11 mouse cellular contexts compared by ENCODE assay signal in the genomic region with DNA sequence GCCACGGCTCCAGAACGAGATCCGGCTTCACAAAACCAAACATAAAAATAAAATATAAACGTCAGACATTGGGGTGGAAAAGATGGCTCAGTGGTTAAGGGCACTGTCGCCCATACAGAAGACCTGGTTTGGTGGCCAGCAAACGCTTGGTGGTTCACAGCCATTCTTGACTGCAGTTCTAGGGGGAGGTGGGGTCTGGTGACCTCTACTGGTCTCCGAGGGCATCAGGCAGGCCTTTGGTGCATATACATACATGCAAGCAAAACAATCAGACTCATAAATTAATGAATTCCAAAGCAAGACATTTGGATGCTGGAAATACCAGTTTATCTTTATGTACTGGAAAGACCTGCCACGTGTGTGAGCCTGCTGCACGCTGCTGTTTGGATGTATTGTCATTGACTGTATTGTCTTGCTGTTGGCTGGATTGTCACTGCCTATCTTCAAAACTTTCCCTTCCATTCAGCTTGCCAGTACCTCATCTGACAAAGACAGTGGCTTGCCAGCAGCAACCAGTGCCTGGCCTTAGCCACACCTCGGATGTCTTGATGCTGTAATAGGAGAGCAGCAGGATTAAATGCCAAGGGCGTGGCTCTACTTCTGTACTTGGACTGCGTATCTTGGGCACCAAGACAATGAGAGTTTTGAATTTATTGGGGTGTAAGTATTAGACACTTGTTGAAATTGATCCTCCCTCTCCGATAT. TPM values are rescaled to one million over a fixed set of nuclear protein-coding genes. Genes with fewer than 3 reads are reported as not detected.
DNase-seq lines count a peak whose midpoint lies in the region; ATAC-seq and TF ChIP-seq lines count a peak whose summit lies in the region.
"Had no signal": no experiment of that assay in that cellular context is flagged by ENCODE, and none has a peak within 500 bp of the region (broad histone marks: within the 10 kb centered on the region; RNA-seq: fewer than 3 reads in every experiment).

No protein-coding gene starts in this region.

- peak; percentile 63 for TF ChIP-seq RAD21 in CH12.LX (IDR thresholded peaks at IDR 0.05; ENCODE audit: low read depth, low read length)

- H3K9me3 ChIP-seq in intestine, postnatal 0 days (ENCODE audit: control insufficient read depth): no peaks in the 10 kb centered on the region
- H3K9me3 ChIP-seq in intestine, embryonic 16.5 days (ENCODE audit: control insufficient read depth, low read length): no peaks in the 10 kb centered on the region
- H3K9me3 ChIP-seq in CH12.LX (replicated peaks; ENCODE audit: low read length): no peaks in the 10 kb centered on the region
- no peaks in the 10 kb centered on the region for H3K9me3 ChIP-seq in midbrain, embryonic 15.5 days
- H3K9me3 ChIP-seq: lung, embryonic 15.5 days had no signal

- TF ChIP-seq CTCF in intestine, postnatal 0 days (IDR thresholded peaks at IDR 0.05; ENCODE audit: low read depth): peak; percentile 31; the same call in 1 of the 2 replicates
- peak; percentile 11 to 72; a peak in 2 of 4 replicates for TF ChIP-seq CTCF in CH12.LX (conservative IDR thresholded peaks at IDR 0.05 in 1 of 2, IDR thresholded peaks at IDR 0.05 in 1 of 2; ENCODE audit: low read depth in 2 of 2, low read length in 2 of 2)

- H3K36me3 ChIP-seq in intestine, postnatal 0 days (ENCODE audit: control insufficient read depth, insufficient read depth): no peaks in the 10 kb centered on the region
- H3K36me3 ChIP-seq in intestine, embryonic 16.5 days (ENCODE audit: control insufficient read depth, insufficient read depth, low read length): no peaks in the 10 kb centered on the region
- H3K36me3 ChIP-seq in CH12.LX (replicated peaks in 1 of 2; ENCODE audit: control insufficient read depth in 1 of 2, insufficient read depth in 1 of 2, low read length in 1 of 2): no peaks in the 10 kb centered on the region
- no peaks in the 10 kb centered on the region for H3K36me3 ChIP-seq in midbrain, embryonic 15.5 days (replicated peaks)
- H3K36me3 ChIP-seq: lung, embryonic 15.5 days had no signal

- H3K4me2 ChIP-seq in intestine, postnatal 0 days (replicated peaks; ENCODE audit: low read depth): no peak overlapping the region
- no peak overlapping the region for H3K4me2 ChIP-seq in intestine, embryonic 16.5 days (ENCODE audit: low read depth, low read length)
- H3K4me2 ChIP-seq in CH12.LX (ENCODE audit: insufficient read depth, low read depth, poor library complexity, severe bottlenecking): no peak overlapping the region
- H3K4me2 ChIP-seq in midbrain, embryonic 15.5 days: peak overlapping the region; percentile 10; the same call in 1 of the 2 replicates
- H3K4me2 ChIP-seq: lung, embryonic 15.5 days had no signal

- no peak for ATAC-seq in intestine, postnatal 0 days
- ATAC-seq in intestine, embryonic 16.5 days: no peak
- ATAC-seq in granulocyte monocyte progenitor cell, adult 5-6 weeks (replicated peaks; ENCODE audit: poor library complexity, severe bottlenecking): peak; percentile 50; the same call in 1 of the 2 replicates
- peak; percentile 64 for ATAC-seq in midbrain, embryonic 15.5 days (replicated peaks)
- ATAC-seq in monocyte, adult 5-6 weeks (replicated peaks; ENCODE audit: insufficient number of reproducible peaks, low FRiP score, low TSS enrichment, poor library complexity, severe bottlenecking): no peak

- no peak for TF ChIP-seq EP300 in CH12.LX (IDR thresholded peaks at IDR 0.05; ENCODE audit: low read length)

- H3K27ac ChIP-seq in intestine, postnatal 0 days (ENCODE audit: low read depth, low read length): no peak overlapping the region
- H3K27ac ChIP-seq in intestine, embryonic 16.5 days (ENCODE audit: low read length): no peak overlapping the region
- no peak overlapping the region for H3K27ac ChIP-seq in CH12.LX (ENCODE audit: insufficient read depth, low read depth)
- peak overlapping the region; percentile 81 for H3K27ac ChIP-seq in midbrain, embryonic 15.5 days
- H3K27ac ChIP-seq: lung, embryonic 15.5 days had no signal

- 79% methylated on average over 13 of the region's 13 CpGs for WGBS in intestine, postnatal 0 days
- WGBS in intestine, embryonic 16.5 days: 85% methylated on average over 13 of the region's 13 CpGs
- WGBS in midbrain, embryonic 15.5 days: 80% methylated on average over 13 of the region's 13 CpGs

- no peak overlapping the region for H3K4me3 ChIP-seq in intestine, postnatal 0 days (ENCODE audit: low read depth, low read length)
- no peak overlapping the region for H3K4me3 ChIP-seq in intestine, embryonic 16.5 days (ENCODE audit: low read length)
- H3K4me3 ChIP-seq in CH12.LX (replicated peaks in 1 of 3; ENCODE audit: low read depth in 2 of 3, low read length in 2 of 3, poor library complexity in 1 of 3): no peak overlapping the region
- no peak overlapping the region for H3K4me3 ChIP-seq in midbrain, embryonic 15.5 days
- H3K4me3 ChIP-seq: lung, embryonic 15.5 days had no signal

- no peaks in the 10 kb centered on the region for H3K4me1 ChIP-seq in intestine, postnatal 0 days (replicated peaks; ENCODE audit: control insufficient read depth, insufficient read depth, low read length)
- H3K4me1 ChIP-seq in intestine, embryonic 16.5 days (ENCODE audit: control insufficient read depth, insufficient read depth, low read length): no peaks in the 10 kb centered on the region
- H3K4me1 ChIP-seq in CH12.LX (ENCODE audit: control insufficient read depth in 1 of 2, insufficient read depth in 2 of 2): no peaks in the 10 kb centered on the region
- H3K4me1 ChIP-seq in midbrain, embryonic 15.5 days: peaks cover 15% of the 10 kb centered on the region; the same call in 1 of the 2 replicates
- H3K4me1 ChIP-seq: lung, embryonic 15.5 days had no signal

- no peaks in the 10 kb centered on the region for H3K79me2 ChIP-seq in CH12.LX (replicated peaks; ENCODE audit: control insufficient read depth, extremely low read depth, insufficient read depth, poor library complexity, severe bottlenecking)

- in situ Hi-C loops in CH12.LX (cut with MboI; ENCODE audit: low pct_ligation_motif_present, low pct_unique_long_range_greater_than_20kb, low sequenced_read_pairs): loop anchor here (10.0 to 25.0 kb wide), 2 partner anchors 70 to 298 kb away; no protein-coding TSS in a partner anchor

- no peak for TF ChIP-seq POLR2A in CH12.LX (IDR thresholded peaks at IDR 0.05; ENCODE audit: low read depth, low read length)

- no peaks in the 10 kb centered on the region for H3K27me3 ChIP-seq in intestine, postnatal 0 days (replicated peaks; ENCODE audit: control insufficient read depth, insufficient read depth, low read length)
- no peaks in the 10 kb centered on the region for H3K27me3 ChIP-seq in intestine, embryonic 16.5 days (replicated peaks; ENCODE audit: control insufficient read depth, insufficient read depth, low read length)
- no peaks in the 10 kb centered on the region for H3K27me3 ChIP-seq in CH12.LX (replicated peaks)
- H3K27me3 ChIP-seq in midbrain, embryonic 15.5 days (replicated peaks): no peaks in the 10 kb centered on the region
- H3K27me3 ChIP-seq: lung, embryonic 15.5 days had no signal

- dilution Hi-C loops in CH12.LX (cut with MboI; ENCODE audit: extremely low pct_ligation_motif_present, extremely low pct_unique_long_range_greater_than_20kb, low sequenced_read_pairs): no loop called here

- no peak overlapping the region for H3K9ac ChIP-seq in intestine, postnatal 0 days (ENCODE audit: low read depth, low read length)
- no peak overlapping the region for H3K9ac ChIP-seq in intestine, embryonic 16.5 days (ENCODE audit: low read depth, low read length)
- no peak overlapping the region for H3K9ac ChIP-seq in CH12.LX (ENCODE audit: insufficient read depth, low read depth)
- H3K9ac ChIP-seq in midbrain, embryonic 15.5 days: no peak overlapping the region
- H3K9ac ChIP-seq: lung, embryonic 15.5 days had no signal

- no peak for DNase-seq in CH12.LX (ENCODE audit: extremely low read depth)
- no peak for DNase-seq in urinary bladder, adult 2 months (ENCODE audit: low spot score)
- DNase-seq in layer of hippocampus, adult 18-20 months (ENCODE audit: low spot score in 2 of 2): no peak
- DNase-seq: cerebellum, postnatal 36 days; heart, adult 11 months had no signal

TF ChIP-seq in CH12.LX, 34 proteins besides CTCF, POLR2A, EP300 and RAD21:
- TF ChIP-seq MAX (IDR thresholded peaks at IDR 0.05; ENCODE audit: low read length) (no peak), CHD1 (IDR thresholded peaks at IDR 0.05; ENCODE audit: low read depth, low read length) (no peak), ZC3H11A (IDR thresholded peaks at IDR 0.05; ENCODE audit: low read depth, low read length) (peak; percentile 6; the same call in 1 of the 2 replicates), MXI1 (IDR thresholded peaks at IDR 0.05; ENCODE audit: low read depth, low read length) (no peak), SMC3 (IDR thresholded peaks at IDR 0.05; ENCODE audit: low read depth, low read length) (peak; percentile 58)
TF ChIP-seq in CH12.LX: peak in this region for 2.

RNA-seq across cellular contexts. Expression of a gene that starts 24.9 kb away (rescaled TPM):
- 2.4 and 2.5 TPM in 2 replicates for polyA plus RNA-seq in intestine, postnatal 0 days (2015; fragmentation: Nextera tagmentation; extraction: Ambion mirVana)
- 2.6 and 3.0 TPM in 2 replicates for polyA plus RNA-seq in intestine, embryonic 16.5 days (2015; fragmentation: Nextera tagmentation; extraction: Ambion mirVana)
- total RNA-seq in CH12.LX (2012; rRNA removed): 4.0 and 5.9 TPM in 2 replicates
- 1.9 and 2.2 TPM in 2 replicates for total RNA-seq in CH12.LX (2014; rRNA removed)
- polyA plus RNA-seq in CH12.LX (2012; ENCODE audit: insufficient read length, low read depth): 9.2 and 11.9 TPM in 2 replicates
- total RNA-seq in granulocyte monocyte progenitor cell, adult 5-6 weeks (2014; fragmentation: Nextera tagmentation): 10.4 and 12.0 TPM in 2 replicates
- total RNA-seq in granulocyte monocyte progenitor cell, adult 5-6 weeks (2017): 2.8 and 4.8 TPM in 2 replicates
- polyA plus RNA-seq in midbrain, embryonic 15.5 days (2015; fragmentation: Nextera tagmentation; extraction: Ambion mirVana): 2.3 and 2.6 TPM in 2 replicates
- 2.6 to 4.1 TPM (median 2.8 TPM) in 3 replicates for total RNA-seq in monocyte, adult 5-6 weeks (2017)
- polyA plus RNA-seq in urinary bladder, adult 2 months (2012; rRNA removed): 5.7 and 6.6 TPM in 2 replicates
- 10 to 100 TPM; 10.1 to 10.9 TPM for total RNA-seq in layer of hippocampus, adult 18-20 months (2021)

Comparison
In these comparisons a context has a peak if more than half of its experiments do, and no peak if none do; other contexts are left out.
1. ATAC-seq: peak in granulocyte monocyte progenitor cell, adult 5-6 weeks (single experiment) and midbrain, embryonic 15.5 days (single experiment); none in intestine, postnatal 0 days (single experiment), intestine, embryonic 16.5 days (single experiment) and monocyte, adult 5-6 weeks (single experiment).